Mouse (Mus musculus): ENCODE results near the gene Siah2. TPM values are rescaled to one million over a fixed set of nuclear protein-coding genes. Genes with fewer than 3 reads are reported as not detected.

The Siah2 gene
- total RNA-seq (2023): 10 to 100 TPM; 18.4 to 25.5 TPM

GRCm38 (mm10) chr3:58691997-58692721 lies at the start of gene Siah2:
Siah2 (minus strand) TSS chr3:58692400.

GRCm38 (mm10) chr3:58636406-58637295 lies 55.5 kb downstream of the Siah2 start, which contains the start of gene Erich6:
Erich6 (minus strand) TSS chr3:58637207.

Other genes with a start within 250 kb of the Siah2 start
- gene Eif2a, start 166.6 kb downstream of the Siah2 start, total RNA-seq (2023): 10 to 100 TPM; 27.8 to 30.3 TPM
- gene Serp1, start 166.5 kb downstream of the Siah2 start, total RNA-seq (2023): 100 to 1,000 TPM in 1 of 2 experiments, 10 to 100 TPM in 1; 96.8 to 118 TPM
- gene Selenot, start 115.8 kb downstream of the Siah2 start, total RNA-seq (2023): 10 to 100 TPM; 75.6 to 87.6 TPM
- not detected for gene Erich6, start 55.2 kb downstream of the Siah2 start, total RNA-seq (2023)
- gene Mindy4b-ps, start 129.9 kb upstream of the Siah2 start, total RNA-seq (2023): not detected
- gene Clrn1, start 192.9 kb upstream of the Siah2 start, total RNA-seq (2023): not detected